Mouse (Mus musculus): ENCODE measurements around the gene Fkbp1a.

Gene Fkbp1a

GRCm38 (mm10) chr2:151546571-151546970 is 4.3 kb downstream of the Fkbp1a start:
- DNase-seq (ENCODE audit: low read depth, low spot score) = no peak

DNA sequence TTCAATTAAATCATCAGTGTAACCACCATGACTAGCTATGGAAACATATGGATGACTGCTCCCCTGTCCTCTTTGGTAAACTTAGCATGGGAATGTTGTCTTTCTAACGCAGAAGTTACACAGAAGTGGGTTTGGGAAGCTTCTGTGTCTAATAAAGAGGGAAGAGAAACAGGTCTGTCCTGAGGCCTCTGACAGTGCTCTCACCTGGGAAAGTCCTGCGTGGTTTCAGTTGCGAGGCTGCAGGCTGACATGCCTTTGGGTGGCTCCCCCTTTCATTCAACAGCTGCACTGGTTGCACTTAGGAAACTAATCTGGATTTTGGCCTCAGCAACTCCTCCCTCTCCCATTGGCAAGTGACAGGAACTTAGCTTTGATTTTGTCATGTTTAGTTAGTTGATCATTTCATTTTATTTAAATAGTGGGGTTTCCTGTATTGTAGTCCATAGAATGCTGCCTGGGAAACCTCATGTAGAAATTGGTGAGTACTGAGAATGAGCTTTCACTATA is 7.4 kb downstream of the Fkbp1a start:
- DNase-seq (ENCODE audit: low read depth, low spot score) = no peak

DNA sequence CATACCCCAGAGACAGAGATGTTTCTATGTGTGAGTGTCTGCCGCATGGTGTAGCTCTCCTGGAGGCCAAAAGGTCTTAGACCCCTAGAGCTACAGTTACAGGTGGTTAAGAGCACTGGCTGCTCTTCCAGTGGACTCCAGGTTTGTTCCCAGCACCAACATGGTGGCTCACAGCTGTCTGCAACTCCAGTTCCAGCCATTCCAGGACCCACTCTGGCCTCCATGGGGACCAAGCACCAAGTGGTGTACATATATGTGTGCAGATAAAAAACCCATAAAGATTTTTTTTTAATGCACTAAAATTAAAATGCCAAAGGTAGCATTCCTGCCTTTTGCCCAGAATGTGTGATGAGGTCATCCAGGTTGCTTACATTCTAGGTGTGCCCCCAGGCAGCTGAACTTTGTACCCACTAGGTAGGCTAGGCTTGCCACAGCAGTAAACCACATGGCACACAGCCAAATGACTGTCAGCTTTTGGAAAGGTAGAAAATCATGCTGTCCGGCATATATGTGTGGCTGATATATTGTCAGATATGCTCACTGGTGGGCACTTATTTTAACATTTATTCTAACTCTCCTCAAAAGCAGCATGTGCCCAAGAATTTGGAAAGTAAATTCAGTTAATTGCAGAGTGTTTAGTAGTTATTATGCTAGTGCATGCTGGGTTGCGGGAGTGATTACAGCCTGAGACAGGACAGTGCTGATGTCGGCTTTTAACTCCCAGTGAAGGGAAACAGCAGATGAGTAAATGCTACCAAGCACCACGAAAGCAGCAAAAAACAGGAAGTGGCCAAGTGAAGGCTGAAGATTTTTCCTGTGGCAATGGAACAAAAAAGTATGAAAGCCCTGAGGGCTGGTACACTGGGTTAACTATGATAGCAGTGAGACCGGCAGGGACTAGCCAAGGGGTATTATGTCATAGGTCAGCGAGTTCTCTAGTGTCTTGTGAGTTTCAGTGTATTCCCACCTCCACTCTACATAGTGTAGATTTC is 20.9 kb downstream of the Fkbp1a start:
- no peak for DNase-seq (ENCODE audit: low read depth, low spot score)

DNA sequence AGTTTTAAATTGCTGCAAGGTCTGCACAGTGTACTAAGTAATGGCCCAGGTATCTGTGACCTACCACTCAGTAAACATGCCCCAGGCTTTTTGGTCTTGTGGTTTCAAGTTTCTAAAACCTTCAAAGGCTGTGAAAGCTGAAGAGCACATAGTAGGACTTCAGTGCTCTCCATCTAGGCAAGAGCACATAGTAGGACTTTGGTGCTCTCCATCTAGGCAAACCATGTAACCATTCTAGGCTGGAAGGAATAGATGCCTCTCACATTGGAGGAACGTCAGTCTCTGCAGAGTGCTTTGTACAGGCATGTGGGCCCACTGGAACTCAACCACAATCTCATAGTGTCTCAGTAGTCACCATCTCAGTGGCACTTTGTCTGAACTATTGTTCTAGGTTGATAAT is 21.7 kb downstream of the Fkbp1a start:
- DNase-seq (ENCODE audit: low read depth, low spot score) = no peak

DNA sequence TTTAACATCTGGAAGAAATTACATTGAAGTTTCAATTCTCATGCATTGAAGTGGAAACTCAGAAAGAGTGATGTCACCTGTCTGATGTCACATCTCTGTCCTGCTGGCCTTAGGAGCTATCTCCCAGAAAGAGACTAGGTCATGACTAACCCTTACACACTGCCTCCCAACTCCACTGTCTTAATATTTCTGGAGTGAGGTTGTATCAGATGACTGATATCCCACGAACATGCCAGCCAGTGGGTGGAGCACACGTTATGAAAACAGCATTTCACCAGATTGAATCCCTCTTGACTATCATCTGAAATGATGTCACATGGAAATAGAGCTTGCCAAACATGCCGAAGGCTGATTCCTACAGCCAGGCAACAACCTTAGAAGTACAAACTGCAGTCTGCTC is 22.7 kb downstream of the Fkbp1a start:
- no peak for DNase-seq (ENCODE audit: low read depth, low spot score)

DNA sequence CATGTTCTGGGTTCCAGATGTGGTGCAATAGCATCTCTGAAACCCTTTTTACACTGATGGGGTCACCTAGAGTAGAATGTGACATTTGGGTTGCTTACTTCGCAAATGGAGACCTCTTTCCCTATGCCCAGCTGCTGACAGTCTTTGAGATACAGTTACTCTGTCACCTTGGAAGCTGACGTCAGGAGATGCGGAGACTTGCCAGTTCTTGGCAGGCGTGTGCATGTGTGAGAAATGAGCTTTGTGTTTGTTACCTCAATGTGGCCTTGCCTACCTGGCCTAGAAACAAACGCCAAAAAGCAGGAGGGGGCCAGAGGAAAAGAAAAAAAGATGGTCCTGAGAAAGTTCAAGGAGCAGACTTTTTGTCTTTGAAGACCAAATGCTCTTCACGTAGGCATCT is 24.6 kb downstream of the Fkbp1a start:
- no peak for DNase-seq (ENCODE audit: low read depth, low spot score)

DNA sequence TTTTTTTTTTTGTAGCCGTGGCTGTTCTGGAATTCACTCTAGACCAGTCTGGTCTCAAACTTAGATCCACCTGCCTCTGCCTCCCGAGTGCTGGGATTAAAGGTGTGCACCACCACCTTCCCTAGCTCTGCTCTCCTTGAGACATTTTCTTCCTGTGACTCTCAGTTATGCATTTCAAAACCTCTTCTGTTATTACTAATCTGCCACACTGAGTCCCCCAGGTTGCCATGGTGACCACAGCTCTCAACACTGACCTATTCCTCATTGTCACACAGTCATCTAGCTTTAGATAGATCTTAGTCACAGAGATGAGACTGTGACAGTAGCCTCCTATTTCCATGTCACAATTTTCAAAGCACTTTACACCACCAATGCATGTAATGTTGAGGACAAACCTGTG is 27.2 kb downstream of the Fkbp1a start:
- DNase-seq (ENCODE audit: low read depth, low spot score) = no peak

DNA sequence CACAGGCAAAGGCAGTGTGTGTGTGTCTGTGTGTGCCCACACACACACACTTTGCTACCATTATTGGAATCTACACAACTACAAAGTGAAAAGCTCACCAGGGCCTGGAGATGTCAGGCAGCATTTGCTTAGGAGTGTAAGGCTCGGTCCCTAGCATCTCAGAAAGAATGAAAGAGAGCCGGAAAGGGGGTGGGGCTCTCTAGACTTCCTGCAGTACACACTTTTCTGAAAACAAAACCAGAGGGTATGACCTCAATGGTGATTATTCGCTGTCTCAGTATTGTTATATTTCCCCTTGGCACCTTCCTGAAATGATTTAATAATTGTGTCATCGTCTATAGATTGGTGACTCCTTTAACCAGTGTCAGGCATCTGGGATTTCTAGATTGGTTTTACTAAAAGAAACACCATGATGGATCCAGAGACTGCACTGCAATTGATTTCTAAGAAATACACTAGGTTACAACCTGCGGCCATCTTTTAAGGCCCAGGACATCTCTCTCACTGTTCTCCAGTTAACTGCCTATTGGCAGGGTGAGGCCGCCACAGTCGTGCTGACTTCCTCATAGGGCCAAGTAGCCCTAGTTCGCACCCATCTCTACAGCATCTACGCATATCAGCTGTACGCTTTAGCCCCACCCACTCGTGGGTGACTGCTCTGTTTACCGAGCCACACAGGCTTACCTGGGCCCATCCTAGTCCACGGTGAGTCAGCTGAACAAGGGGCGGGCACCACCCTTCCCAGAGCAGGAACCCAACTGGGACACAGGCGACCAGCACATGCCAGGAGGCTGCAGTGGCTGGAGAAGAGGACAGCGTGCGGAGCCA is 29.8 kb downstream of the Fkbp1a start, which contains the start of gene Sdcbp2:
TSS of gene Sdcbp2 (plus strand) at position 750 of the 828 bp plus-strand sequence.
- DNase-seq (ENCODE audit: low read depth, low spot score) = no peak

- no peak for DNase-seq (ENCODE audit: low read depth, low spot score)
These were observed 31.4 kb downstream of the Fkbp1a start for GRCm38 (mm10) chr2:151573667-151574066.

GRCm38 (mm10) chr2:151574607-151575006 is 32.3 kb downstream of the Fkbp1a start:
- DNase-seq (ENCODE audit: low read depth, low spot score) = no peak

DNA sequence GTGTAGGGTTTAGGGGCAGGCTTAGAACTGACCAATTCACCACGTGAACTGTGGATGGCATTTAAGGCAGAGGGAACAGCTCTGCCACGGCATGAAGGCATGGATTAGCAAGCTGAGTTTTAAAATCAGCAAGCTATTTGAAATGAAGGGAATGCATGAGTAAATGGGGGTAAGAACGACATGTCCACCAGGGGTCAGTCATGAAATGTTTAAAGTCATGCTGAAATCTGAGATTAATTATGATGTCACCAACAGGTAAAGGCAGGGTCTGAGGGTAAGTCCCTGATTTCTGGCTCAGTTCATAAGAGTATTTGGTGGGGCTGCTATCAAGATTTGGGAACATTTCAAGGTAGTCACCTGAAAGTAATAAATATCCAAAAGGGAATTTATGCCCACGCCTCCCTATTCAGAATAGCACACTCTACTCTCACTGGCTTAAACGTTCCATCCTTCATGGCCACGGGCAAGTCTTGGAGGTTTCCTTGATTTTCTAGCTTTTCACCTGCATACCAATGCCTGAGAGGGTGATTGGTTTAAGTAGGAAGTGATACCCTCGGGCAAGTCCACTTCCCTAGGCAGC is 32.9 kb downstream of the Fkbp1a start:
- DNase-seq (ENCODE audit: low read depth, low spot score) = peak; percentile 39

GRCm38 (mm10) chr2:151575699-151576389 is 33.6 kb downstream of the Fkbp1a start:
- peak; percentile 79 for DNase-seq (ENCODE audit: low read depth, low spot score)

DNA sequence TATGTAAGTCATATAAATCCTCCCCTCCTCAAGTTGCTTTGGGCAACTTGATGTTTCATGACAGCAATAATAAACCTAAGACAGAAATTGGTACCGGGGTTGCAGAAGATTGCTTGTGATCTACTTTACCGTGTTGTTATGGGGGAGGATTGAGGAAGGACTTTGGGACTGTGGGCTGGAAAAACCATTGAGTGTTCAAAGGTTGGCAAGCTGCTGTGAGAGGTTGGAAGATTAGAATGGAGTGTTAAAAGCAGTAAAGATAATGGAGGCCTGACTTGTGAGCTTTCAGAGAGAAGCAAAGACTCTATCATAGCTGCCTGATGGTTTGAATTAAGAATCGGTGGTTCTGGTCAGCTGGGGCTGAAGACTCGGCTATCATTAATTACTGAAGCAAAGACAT is 36.9 kb downstream of the Fkbp1a start:
- DNase-seq (ENCODE audit: low read depth, low spot score) = no peak

- DNase-seq (ENCODE audit: low read depth, low spot score) = no peak
These were observed 38.7 kb downstream of the Fkbp1a start for GRCm38 (mm10) chr2:151580945-151581344.

DNA sequence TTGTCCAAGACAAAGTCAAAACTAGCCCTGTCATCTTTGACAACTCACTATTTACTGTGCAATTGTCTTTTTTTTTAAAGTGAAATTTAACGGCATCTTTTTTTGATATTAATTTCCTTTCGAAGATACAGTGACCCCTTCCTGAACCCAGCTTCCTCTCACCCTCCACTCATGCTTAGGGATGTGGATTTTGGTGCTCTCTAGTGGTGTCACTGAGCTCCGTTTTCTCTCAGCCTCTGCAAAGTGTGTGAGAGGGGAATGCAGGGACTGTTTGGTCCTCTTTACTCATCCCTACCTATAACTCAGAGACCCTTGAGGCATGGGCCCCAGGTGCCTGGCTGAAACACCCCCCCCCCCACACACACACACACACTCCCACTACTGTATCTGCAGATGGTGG is 43.7 kb downstream of the Fkbp1a start:
- DNase-seq (ENCODE audit: low read depth, low spot score) = no peak

DNA sequence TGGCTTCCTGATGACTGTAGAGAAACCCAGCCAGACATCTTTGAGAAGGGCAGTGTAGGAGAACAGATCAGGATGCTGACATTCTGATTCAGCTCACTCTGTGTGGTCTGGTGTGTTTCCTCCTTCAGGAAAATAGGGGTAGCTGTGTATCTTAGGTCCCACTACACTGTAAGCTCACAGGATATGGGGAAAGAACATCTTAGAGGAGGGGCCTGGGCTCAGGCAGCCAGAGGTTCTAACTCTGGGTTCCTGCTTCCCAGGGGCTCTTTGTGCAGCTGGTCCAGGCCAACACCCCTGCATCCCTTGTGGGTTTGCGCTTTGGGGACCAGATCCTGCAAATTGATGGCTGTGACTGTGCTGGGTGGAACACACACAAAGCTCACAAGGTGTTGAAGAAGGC is 44.5 kb downstream of the Fkbp1a start:
- no peak for DNase-seq (ENCODE audit: low read depth, low spot score)

DNA sequence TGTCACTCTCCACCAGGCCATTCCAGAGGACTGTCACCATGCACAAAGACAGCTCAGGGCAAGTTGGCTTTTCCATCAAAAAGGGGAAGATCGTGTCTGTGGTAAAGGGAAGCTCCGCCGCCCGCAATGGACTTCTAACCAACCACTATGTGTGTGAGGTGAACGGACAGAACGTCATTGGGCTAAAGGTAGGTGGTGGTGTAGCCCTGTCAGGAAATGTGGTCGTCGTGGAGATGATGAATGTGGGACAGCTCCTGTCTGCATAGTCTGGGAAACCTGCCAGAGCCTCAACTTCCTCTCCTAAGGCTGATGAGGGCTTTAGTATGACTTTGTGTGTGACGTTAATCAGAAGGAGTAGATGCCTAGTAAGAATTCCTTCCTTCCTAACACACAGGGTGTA is 45.0 kb downstream of the Fkbp1a start:
- DNase-seq (ENCODE audit: low read depth, low spot score) = no peak

DNA sequence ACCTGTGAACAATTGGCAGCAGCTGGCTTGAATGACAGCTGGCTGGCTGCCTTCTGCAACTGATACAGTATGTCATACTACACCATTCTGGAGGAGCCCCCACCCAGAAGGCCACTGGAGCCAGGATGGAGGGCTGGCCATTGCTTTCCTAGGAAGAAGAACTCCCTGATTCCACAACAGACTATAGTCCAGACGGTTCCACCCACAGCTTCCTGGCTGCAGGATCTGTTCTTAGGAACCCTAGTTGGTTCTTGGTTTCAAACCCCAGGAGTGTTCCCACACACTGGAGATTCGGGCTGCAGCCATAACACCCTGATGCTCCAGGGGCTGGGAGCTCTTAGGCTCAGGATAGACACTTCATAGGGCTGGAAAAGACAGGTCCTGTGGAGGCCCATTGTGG is 55.8 kb downstream of the Fkbp1a start:
- no peak for DNase-seq (ENCODE audit: low read depth, low spot score)

DNA sequence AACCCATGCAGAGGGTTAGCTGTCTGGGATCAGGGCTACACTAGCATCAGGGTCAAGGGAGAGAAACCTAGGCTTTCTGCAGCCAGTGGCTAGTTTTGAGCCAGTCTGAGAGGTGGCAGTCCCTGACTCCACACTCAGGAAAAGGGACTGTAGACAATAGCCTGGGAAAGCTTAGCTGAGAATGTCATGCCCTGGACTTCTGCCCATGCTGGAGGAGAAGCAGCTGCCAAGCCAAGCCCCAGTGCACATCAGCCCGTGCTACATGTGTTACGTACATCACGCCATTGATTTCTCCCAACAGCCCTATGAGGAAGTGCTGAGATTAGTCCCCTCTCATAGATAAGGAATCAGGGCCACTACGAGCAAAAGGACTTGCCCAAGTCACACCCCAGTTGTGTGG is 59.8 kb downstream of the Fkbp1a start:
- no peak for DNase-seq (ENCODE audit: low read depth, low spot score)

GRCm38 (mm10) chr2:151603630-151604029 is 61.3 kb downstream of the Fkbp1a start:
- no peak for DNase-seq (ENCODE audit: low read depth, low spot score)

DNA sequence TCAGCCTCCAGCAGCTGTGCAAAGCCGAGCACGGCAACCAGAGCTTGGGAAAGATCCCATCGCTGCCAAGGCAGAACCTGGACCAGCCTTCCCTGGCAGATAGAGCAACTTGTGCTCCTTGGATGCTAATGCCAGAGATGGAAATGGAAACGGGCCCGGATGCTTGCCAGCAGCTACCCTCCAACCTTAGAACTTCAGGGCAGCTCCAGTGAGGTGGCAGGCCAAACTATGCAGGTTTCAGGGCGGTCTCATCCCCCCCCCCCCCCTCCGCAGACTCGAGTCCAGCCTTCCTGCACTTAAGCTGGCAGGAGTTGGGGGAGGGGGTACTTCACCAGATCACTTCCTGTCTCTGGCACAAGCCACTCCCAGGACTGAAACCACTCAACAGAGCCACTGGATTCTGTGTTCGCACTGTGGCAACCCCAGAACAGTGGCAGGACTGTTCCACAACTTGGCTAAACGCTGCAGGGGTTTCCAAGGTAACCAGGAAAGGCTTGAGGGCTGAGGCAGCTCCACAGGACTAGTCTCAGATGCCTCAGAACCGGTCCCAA is 63.2 kb downstream of the Fkbp1a start:
- no peak for DNase-seq (ENCODE audit: low read depth, low spot score)
